Mouse (Mus musculus) lung, embryonic 16.5 days (tissue): Measurements from ENCODE around the gene Ak5. TPM values are rescaled to one million over a fixed set of nuclear protein-coding genes. Genes with fewer than 3 reads are reported as not detected.

Source experiments
- ATAC-seq: fragments of 200-750 bp; cut with Nextera tagmentation; 2 replicates; pipeline ENCODE4 v1.8.0; 2017; ENCODE audit warnings: low read depth, mild to moderate bottlenecking, moderate library complexity
- H3K27ac ChIP-seq: fragments of 300-500 bp; sonication (generic); 2 replicates; pipeline ENCODE4 v1.5.1; 2014; ENCODE audit warnings: mild to moderate bottlenecking, control low read depth, low read length
- H3K27me3 ChIP-seq: fragments of 300-500 bp; sonication (generic); 2 replicates; pipeline ENCODE4 v1.6.1; 2014; ENCODE audit warnings: low read depth, low read length, mixed read lengths; ENCODE audit not compliant: control insufficient read depth, insufficient read depth
- H3K36me3 ChIP-seq: fragments of 300-500 bp; sonication (generic); 2 replicates; pipeline ENCODE4 v1.6.1; 2014; ENCODE audit warnings: low read length; ENCODE audit not compliant: control insufficient read depth, insufficient read depth
- H3K4me1 ChIP-seq: fragments of 300-500 bp; sonication (generic); replicated peaks from 2 replicates; pipeline ENCODE4 v1.6.1; 2014; ENCODE audit warnings: low read length, mixed read lengths; ENCODE audit not compliant: control insufficient read depth, insufficient read depth
- H3K4me2 ChIP-seq: fragments of 300-500 bp; sonication (generic); 2 replicates; pipeline ENCODE4 v1.6.1; 2014; ENCODE audit warnings: low read depth, low read length, control low read depth
- H3K4me3 ChIP-seq: fragments of 300-500 bp; sonication (generic); 2 replicates; pipeline ENCODE4 v1.5.1; 2014; ENCODE audit warnings: mild to moderate bottlenecking, low read length, control low read depth
- H3K9ac ChIP-seq: fragments of 300-500 bp; sonication (generic); 2 replicates; pipeline ENCODE4 v1.6.1; 2014; ENCODE audit warnings: low read length, control low read depth
- H3K9me3 ChIP-seq: fragments of 300-500 bp; sonication (generic); 2 replicates; pipeline ENCODE4 v1.6.1; 2016; ENCODE audit warnings: low read length; ENCODE audit not compliant: control insufficient read depth
- WGBS: fragments of 180-500 bp; shearing (Covaris S2); extraction: QIAGEN DNeasy Blood & Tissue Kit; methylation state at CpG from one replicate; pipeline ENCODE4 v1.1.7; 2014; 5-methylcytosine and 5-hydroxymethylcytosine counted together
- polyA plus RNA-seq: library from polyadenylated mRNA; unstranded; fragments of >200 nt; fragmentation: Nextera tagmentation; extraction: Ambion mirVana; gene quantifications from 2 replicates; pipeline ENCODE4 v1.2.1, GENCODE M21; 2015

Ak5 gene
- polyA plus RNA-seq, 1 experiment from 2014 or later, result 2.3 TPM

GRCm38 (mm10) chr3:152520074-152520473 lies 148.1 kb downstream of the Ak5 start:
- no peaks in the 10 kb centered on the region for H3K4me1 ChIP-seq
- no peak overlapping the region for H3K9ac ChIP-seq
- no peak for ATAC-seq
- no peaks in the 10 kb centered on the region for H3K27me3 ChIP-seq
- no peaks in the 10 kb centered on the region for H3K9me3 ChIP-seq
- no peaks in the 10 kb centered on the region for H3K36me3 ChIP-seq
- no peak overlapping the region for H3K4me3 ChIP-seq
- WGBS, result 58% methylated on average over 3 of the region's 3 CpGs
- H3K27ac ChIP-seq, result no peak overlapping the region
- H3K4me2 ChIP-seq, result no peak overlapping the region

- H3K27ac ChIP-seq, result no peak overlapping the region
- no peaks in the 10 kb centered on the region for H3K9me3 ChIP-seq
- no peak overlapping the region for H3K9ac ChIP-seq
- H3K27me3 ChIP-seq, result no peaks in the 10 kb centered on the region
- H3K4me1 ChIP-seq, result no peaks in the 10 kb centered on the region
- no peak overlapping the region for H3K4me2 ChIP-seq
- 64% methylated on average over 10 of the region's 10 CpGs for WGBS
- no peak for ATAC-seq
- H3K4me3 ChIP-seq, result no peak overlapping the region
- H3K36me3 ChIP-seq, result no peaks in the 10 kb centered on the region
These were observed 148.6 kb downstream of the Ak5 start for GRCm38 (mm10) chr3:152519556-152519955.

GRCm38 (mm10) chr3:152516569-152516968 lies 151.6 kb downstream of the Ak5 start:
- H3K9me3 ChIP-seq, result no peaks in the 10 kb centered on the region
- H3K9ac ChIP-seq, result no peak overlapping the region
- no peak overlapping the region for H3K27ac ChIP-seq
- no peaks in the 10 kb centered on the region for H3K27me3 ChIP-seq
- no peak overlapping the region for H3K4me3 ChIP-seq
- H3K4me1 ChIP-seq, result no peaks in the 10 kb centered on the region
- no peak for ATAC-seq
- 54% methylated on average over 3 of the region's 3 CpGs for WGBS
- no peaks in the 10 kb centered on the region for H3K36me3 ChIP-seq
- H3K4me2 ChIP-seq, result no peak overlapping the region

GRCm38 (mm10) chr3:152515959-152516358 lies 152.2 kb downstream of the Ak5 start:
- Histone ChIP-seq H3K36me3 (no peaks in the 10 kb centered on the region), H3K4me1 (no peaks in the 10 kb centered on the region), H3K4me3 (no peak overlapping the region), H3K27me3 (no peaks in the 10 kb centered on the region), H3K4me2 (no peak overlapping the region), H3K27ac (no peak overlapping the region), H3K9ac (no peak overlapping the region), H3K9me3 (no peaks in the 10 kb centered on the region)
- WGBS, result 64% methylated on average over 6 of the region's 6 CpGs
- no peak for ATAC-seq

- no peaks in the 10 kb centered on the region for H3K36me3 ChIP-seq
- H3K4me3 ChIP-seq, result no peak overlapping the region
- no peak overlapping the region for H3K27ac ChIP-seq
- no peak overlapping the region for H3K4me2 ChIP-seq
- no peaks in the 10 kb centered on the region for H3K9me3 ChIP-seq
- H3K9ac ChIP-seq, result no peak overlapping the region
- ATAC-seq, result peak; percentile 41; the same call in 1 of the 2 replicates
- no peaks in the 10 kb centered on the region for H3K27me3 ChIP-seq
- H3K4me1 ChIP-seq, result no peaks in the 10 kb centered on the region
- 55% methylated on average over 2 of the region's 2 CpGs for WGBS
These were observed 155.6 kb downstream of the Ak5 start for GRCm38 (mm10) chr3:152512517-152512916.

- H3K27me3 ChIP-seq, result no peaks in the 10 kb centered on the region
- no peak overlapping the region for H3K9ac ChIP-seq
- no peak overlapping the region for H3K4me3 ChIP-seq
- H3K9me3 ChIP-seq, result no peaks in the 10 kb centered on the region
- no peaks in the 10 kb centered on the region for H3K36me3 ChIP-seq
- WGBS, result 75% methylated on average over 7 of the region's 7 CpGs
- ATAC-seq, result no peak
- no peaks in the 10 kb centered on the region for H3K4me1 ChIP-seq
- H3K27ac ChIP-seq, result no peak overlapping the region
- H3K4me2 ChIP-seq, result no peak overlapping the region
These were observed 158.9 kb downstream of the Ak5 start for GRCm38 (mm10) chr3:152509268-152509667.

GRCm38 (mm10) chr3:152508419-152508993 lies 159.7 kb downstream of the Ak5 start:
- no peak overlapping the region for H3K9ac ChIP-seq
- H3K4me1 ChIP-seq, result no peaks in the 10 kb centered on the region
- 63% methylated on average over 12 of the region's 12 CpGs for WGBS
- no peak overlapping the region for H3K4me3 ChIP-seq
- no peaks in the 10 kb centered on the region for H3K36me3 ChIP-seq
- no peak overlapping the region for H3K27ac ChIP-seq
- H3K9me3 ChIP-seq, result no peaks in the 10 kb centered on the region
- no peak for ATAC-seq
- no peak overlapping the region for H3K4me2 ChIP-seq
- no peaks in the 10 kb centered on the region for H3K27me3 ChIP-seq

GRCm38 (mm10) chr3:152507900-152508299 lies 160.3 kb downstream of the Ak5 start:
- no peaks in the 10 kb centered on the region for H3K36me3 ChIP-seq
- 71% methylated on average over 8 of the region's 8 CpGs for WGBS
- ATAC-seq, result no peak
- no peak overlapping the region for H3K9ac ChIP-seq
- no peaks in the 10 kb centered on the region for H3K9me3 ChIP-seq
- H3K4me1 ChIP-seq, result no peaks in the 10 kb centered on the region
- no peak overlapping the region for H3K4me2 ChIP-seq
- H3K4me3 ChIP-seq, result no peak overlapping the region
- H3K27ac ChIP-seq, result no peak overlapping the region
- no peaks in the 10 kb centered on the region for H3K27me3 ChIP-seq

GRCm38 (mm10) chr3:152498968-152499696 lies 169.0 kb downstream of the Ak5 start:
- 76% methylated on average over 2 of the region's 2 CpGs for WGBS
- no peak overlapping the region for H3K4me2 ChIP-seq
- no peak for ATAC-seq
- H3K9me3 ChIP-seq, result no peaks in the 10 kb centered on the region
- no peaks in the 10 kb centered on the region for H3K36me3 ChIP-seq
- H3K9ac ChIP-seq, result no peak overlapping the region
- H3K27me3 ChIP-seq, result no peaks in the 10 kb centered on the region
- no peak overlapping the region for H3K4me3 ChIP-seq
- no peak overlapping the region for H3K27ac ChIP-seq
- peaks cover 5% of the 10 kb centered on the region for H3K4me1 ChIP-seq
